Mouse (Mus musculus): ENCODE data around the gene Chpf. TPM values are rescaled to one million over a fixed set of nuclear protein-coding genes. Genes with fewer than 3 reads are reported as not detected.

Chpf gene
- polyA plus RNA-seq, 1 experiment from 2014 or later = 38.4 TPM

GRCm38 (mm10) chr1:75449377-75450135, 29.6 kb downstream of the Chpf start:
- Histone ChIP-seq H3K9me3 (ENCODE audit: control insufficient read depth, low read depth, low read length) (no peaks in the 10 kb centered on the region), H3K36me3 (ENCODE audit: control insufficient read depth, insufficient read depth, low read length) (no peaks in the 10 kb centered on the region), H3K27ac (ENCODE audit: low read length) (no peak overlapping the region), H3K4me1 (ENCODE audit: control insufficient read depth, insufficient read depth, low read length) (peaks cover 47% of the 10 kb centered on the region), H3K4me2 (replicated peaks; ENCODE audit: low read depth, low read length) (peak overlapping the region; percentile 46; the same call in 1 of the 2 replicates), H3K27me3 (ENCODE audit: control insufficient read depth, insufficient read depth, low read length) (peaks cover 33% of the 10 kb centered on the region), H3K4me3 (ENCODE audit: low read depth, low read length) (no peak overlapping the region), H3K9ac (replicated peaks; ENCODE audit: low read depth, low read length) (no peak overlapping the region)
- 15% methylated on average over 8 of the region's 8 CpGs for WGBS
- no peak for ATAC-seq (ENCODE audit: insufficient number of reproducible peaks, insufficient read depth, low FRiP score, low read depth)

- ATAC-seq (ENCODE audit: insufficient number of reproducible peaks, insufficient read depth, low FRiP score, low read depth) = no peak
- no peaks in the 10 kb centered on the region for H3K9me3 ChIP-seq (ENCODE audit: control insufficient read depth, low read depth, low read length)
- H3K4me2 ChIP-seq (replicated peaks; ENCODE audit: low read depth, low read length) = no peak overlapping the region; the same call in 1 of the 2 replicates
- no peaks in the 10 kb centered on the region for H3K36me3 ChIP-seq (ENCODE audit: control insufficient read depth, insufficient read depth, low read length)
- 4% methylated on average over 14 of the region's 14 CpGs for whole genome bisulfite sequencing
- H3K4me1 ChIP-seq (ENCODE audit: control insufficient read depth, insufficient read depth, low read length) = peaks cover 47% of the 10 kb centered on the region
- peaks cover 33% of the 10 kb centered on the region for H3K27me3 ChIP-seq (ENCODE audit: control insufficient read depth, insufficient read depth, low read length)
- H3K27ac ChIP-seq (ENCODE audit: low read length) = no peak overlapping the region; the same call in 1 of the 2 replicates
- H3K4me3 ChIP-seq (ENCODE audit: low read depth, low read length) = no peak overlapping the region
- no peak overlapping the region for H3K9ac ChIP-seq (replicated peaks; ENCODE audit: low read depth, low read length)
These were observed 30.2 kb downstream of the Chpf start for GRCm38 (mm10) chr1:75448937-75449336.

GRCm38 (mm10) chr1:75448052-75448431, 31.1 kb downstream of the Chpf start:
- no peak for ATAC-seq (ENCODE audit: insufficient number of reproducible peaks, insufficient read depth, low FRiP score, low read depth)
- H3K4me3 ChIP-seq (ENCODE audit: low read depth, low read length) = no peak overlapping the region
- no peak overlapping the region for H3K9ac ChIP-seq (replicated peaks; ENCODE audit: low read depth, low read length)
- H3K4me1 ChIP-seq (ENCODE audit: control insufficient read depth, insufficient read depth, low read length) = peaks cover 47% of the 10 kb centered on the region
- peaks cover 31% of the 10 kb centered on the region for H3K27me3 ChIP-seq (ENCODE audit: control insufficient read depth, insufficient read depth, low read length)
- H3K4me2 ChIP-seq (replicated peaks; ENCODE audit: low read depth, low read length) = no peak overlapping the region; the same call in 1 of the 2 replicates
- H3K36me3 ChIP-seq (ENCODE audit: control insufficient read depth, insufficient read depth, low read length) = no peaks in the 10 kb centered on the region
- no peak overlapping the region for H3K27ac ChIP-seq (ENCODE audit: low read length)
- H3K9me3 ChIP-seq (ENCODE audit: control insufficient read depth, low read depth, low read length) = no peaks in the 10 kb centered on the region
- 8% methylated on average over 7 of the region's 7 CpGs for WGBS

GRCm38 (mm10) chr1:75447265-75448051, 31.6 kb downstream of the Chpf start:
- Histone ChIP-seq H3K4me2 (replicated peaks; ENCODE audit: low read depth, low read length) (no peak overlapping the region; the same call in 1 of the 2 replicates), H3K4me1 (ENCODE audit: control insufficient read depth, insufficient read depth, low read length) (peaks cover 47% of the 10 kb centered on the region), H3K36me3 (ENCODE audit: control insufficient read depth, insufficient read depth, low read length) (peaks cover 2% of the 10 kb centered on the region; the same call in 1 of the 2 replicates), H3K27ac (ENCODE audit: low read length) (no peak overlapping the region), H3K9me3 (ENCODE audit: control insufficient read depth, low read depth, low read length) (no peaks in the 10 kb centered on the region), H3K9ac (replicated peaks; ENCODE audit: low read depth, low read length) (no peak overlapping the region), H3K4me3 (ENCODE audit: low read depth, low read length) (no peak overlapping the region), H3K27me3 (ENCODE audit: control insufficient read depth, insufficient read depth, low read length) (peaks cover 31% of the 10 kb centered on the region)
- WGBS = 6% methylated on average over 10 of the region's 10 CpGs
- ATAC-seq (ENCODE audit: insufficient number of reproducible peaks, insufficient read depth, low FRiP score, low read depth) = 0 out of 2 replicates have a peak, but pooled peaks have one; percentile 2

GRCm38 (mm10) chr1:75446656-75447055, 32.5 kb downstream of the Chpf start:
- Histone ChIP-seq H3K27ac (ENCODE audit: low read length) (peak overlapping the region; percentile 22; the same call in 1 of the 2 replicates), H3K4me3 (ENCODE audit: low read depth, low read length) (no peak overlapping the region), H3K9ac (replicated peaks; ENCODE audit: low read depth, low read length) (no peak overlapping the region), H3K9me3 (ENCODE audit: control insufficient read depth, low read depth, low read length) (no peaks in the 10 kb centered on the region), H3K36me3 (ENCODE audit: control insufficient read depth, insufficient read depth, low read length) (peaks cover 6% of the 10 kb centered on the region; the same call in 1 of the 2 replicates), H3K27me3 (ENCODE audit: control insufficient read depth, insufficient read depth, low read length) (peaks cover 31% of the 10 kb centered on the region), H3K4me1 (ENCODE audit: control insufficient read depth, insufficient read depth, low read length) (peaks cover 47% of the 10 kb centered on the region), H3K4me2 (replicated peaks; ENCODE audit: low read depth, low read length) (peak overlapping the region; percentile 24; the same call in 1 of the 2 replicates)
- ATAC-seq (ENCODE audit: insufficient number of reproducible peaks, insufficient read depth, low FRiP score, low read depth) = no peak
- WGBS = 3% methylated on average over 20 of the region's 20 CpGs

GRCm38 (mm10) chr1:75445751-75446611, 33.1 kb downstream of the Chpf start:
- H3K27me3 ChIP-seq (ENCODE audit: control insufficient read depth, insufficient read depth, low read length) = peaks cover 25% of the 10 kb centered on the region
- H3K4me3 ChIP-seq (ENCODE audit: low read depth, low read length) = peak overlapping the region; percentile 17; the same call in 1 of the 2 replicates

GRCm38 (mm10) chr1:75445141-75445701, 33.9 kb downstream of the Chpf start:
- no peak for ATAC-seq (ENCODE audit: insufficient number of reproducible peaks, insufficient read depth, low FRiP score, low read depth)
- peak overlapping the region; percentile 24; the same call in 1 of the 2 replicates for H3K4me2 ChIP-seq (replicated peaks; ENCODE audit: low read depth, low read length)
- H3K36me3 ChIP-seq (ENCODE audit: control insufficient read depth, insufficient read depth, low read length) = peaks cover 8% of the 10 kb centered on the region; the same call in 1 of the 2 replicates
- no peak overlapping the region for H3K4me3 ChIP-seq (ENCODE audit: low read depth, low read length)
- H3K27me3 ChIP-seq (ENCODE audit: control insufficient read depth, insufficient read depth, low read length) = peaks cover 17% of the 10 kb centered on the region
- peaks cover 37% of the 10 kb centered on the region; the same call in 1 of the 2 replicates for H3K4me1 ChIP-seq (ENCODE audit: control insufficient read depth, insufficient read depth, low read length)
- 19% methylated on average over 9 of the region's 9 CpGs for WGBS
- H3K9me3 ChIP-seq (ENCODE audit: control insufficient read depth, low read depth, low read length) = no peaks in the 10 kb centered on the region
- no peak overlapping the region for H3K9ac ChIP-seq (replicated peaks; ENCODE audit: low read depth, low read length)
- H3K27ac ChIP-seq (ENCODE audit: low read length) = no peak overlapping the region

More at GRCm38 (mm10) chr1:75445751-75446611, 33.1 kb downstream of the Chpf start:
- ATAC-seq (ENCODE audit: insufficient number of reproducible peaks, insufficient read depth, low FRiP score, low read depth) = peak; percentile 19; the same call in 1 of the 2 replicates
- 3% methylated on average over 22 of the region's 22 CpGs for WGBS
- Histone ChIP-seq H3K9ac (replicated peaks; ENCODE audit: low read depth, low read length) (no peak overlapping the region; the same call in 1 of the 2 replicates), H3K9me3 (ENCODE audit: control insufficient read depth, low read depth, low read length) (no peaks in the 10 kb centered on the region), H3K36me3 (ENCODE audit: control insufficient read depth, insufficient read depth, low read length) (peaks cover 6% of the 10 kb centered on the region; the same call in 1 of the 2 replicates), H3K4me1 (ENCODE audit: control insufficient read depth, insufficient read depth, low read length) (peaks cover 44% of the 10 kb centered on the region), H3K27ac (ENCODE audit: low read length) (peak overlapping the region; percentile 22; the same call in 1 of the 2 replicates), H3K4me2 (replicated peaks; ENCODE audit: low read depth, low read length) (peak overlapping the region; percentile 24; the same call in 1 of the 2 replicates)

Measured in stomach, embryonic 14.5 days (tissue).